Mouse (Mus musculus): Measurements from ENCODE around the gene Rab43. TPM values are rescaled to one million over a fixed set of nuclear protein-coding genes. Genes with fewer than 3 reads are reported as not detected.
A peak's percentile ranks its signal among the peaks of the same experiment; 100 is the strongest.

Rab43 gene
- total RNA-seq, 2 experiments from 2014 or later: 30.4 to 46.1 TPM

DNA sequence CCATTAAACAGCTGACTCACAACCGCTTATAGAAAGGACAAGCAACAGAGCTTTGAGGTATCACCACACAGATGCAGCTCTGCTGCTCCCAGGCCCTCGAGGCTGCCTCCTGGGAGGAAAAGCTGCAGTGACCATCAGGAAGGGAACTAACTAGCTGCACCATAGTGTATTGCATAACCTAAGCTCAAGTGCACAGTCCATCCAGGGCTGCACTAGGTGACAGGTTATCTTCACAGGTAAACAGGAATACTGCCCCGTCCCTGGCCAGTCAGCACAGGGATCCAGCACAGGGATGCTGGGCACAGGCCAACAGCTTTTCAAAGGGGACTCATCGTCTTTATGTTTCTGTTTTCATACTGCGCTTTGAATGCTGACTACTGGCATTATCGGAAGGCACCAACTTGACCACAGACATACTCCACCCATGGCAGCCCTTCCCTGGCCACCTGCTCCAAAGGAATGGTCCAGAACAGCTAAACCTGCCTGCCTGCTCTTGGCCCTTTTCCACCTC lies 2.3 kb downstream of the Rab43 start:
- DNase-seq: peak; percentile 18

DNA sequence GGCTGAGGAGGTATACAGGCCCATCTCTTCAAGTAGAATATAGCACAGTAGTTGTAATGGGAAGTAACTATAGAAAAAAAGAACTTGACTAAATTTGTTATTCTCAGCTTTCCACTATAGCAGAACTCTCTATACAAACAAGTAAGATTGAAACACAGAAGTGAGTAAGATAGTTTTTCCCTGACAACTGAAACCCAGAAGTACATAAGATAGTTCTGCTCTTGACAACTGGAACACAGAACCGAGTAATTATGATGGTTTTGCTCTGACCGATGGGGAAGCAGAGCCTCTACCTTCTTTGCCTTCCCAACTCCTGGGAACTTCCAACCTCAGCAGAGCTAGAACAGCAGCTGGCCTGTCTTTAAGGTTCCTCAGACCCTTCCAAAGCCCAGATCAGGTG lies 2.8 kb downstream of the Rab43 start:
- no peak for DNase-seq

DNA sequence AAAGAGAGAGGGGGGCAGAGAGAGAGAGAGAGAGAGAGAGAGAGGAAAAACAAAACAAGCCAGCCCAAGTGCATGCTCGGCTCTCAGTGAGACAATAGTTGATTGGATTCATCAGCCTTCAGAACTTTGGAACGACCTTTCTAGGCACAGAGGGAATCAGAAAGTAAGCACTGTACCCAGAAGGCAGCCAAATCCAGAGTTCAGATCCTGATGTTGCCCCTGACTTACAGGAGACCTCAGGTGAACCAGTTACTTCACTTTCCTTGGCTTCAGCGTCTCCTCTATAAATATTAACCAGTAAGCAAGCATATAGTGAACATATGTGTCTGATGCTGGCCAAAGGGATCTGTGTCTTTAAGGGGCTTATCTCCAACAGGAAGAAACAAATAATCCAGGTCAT lies 3.4 kb downstream of the Rab43 start:
- no peak for DNase-seq

DNA sequence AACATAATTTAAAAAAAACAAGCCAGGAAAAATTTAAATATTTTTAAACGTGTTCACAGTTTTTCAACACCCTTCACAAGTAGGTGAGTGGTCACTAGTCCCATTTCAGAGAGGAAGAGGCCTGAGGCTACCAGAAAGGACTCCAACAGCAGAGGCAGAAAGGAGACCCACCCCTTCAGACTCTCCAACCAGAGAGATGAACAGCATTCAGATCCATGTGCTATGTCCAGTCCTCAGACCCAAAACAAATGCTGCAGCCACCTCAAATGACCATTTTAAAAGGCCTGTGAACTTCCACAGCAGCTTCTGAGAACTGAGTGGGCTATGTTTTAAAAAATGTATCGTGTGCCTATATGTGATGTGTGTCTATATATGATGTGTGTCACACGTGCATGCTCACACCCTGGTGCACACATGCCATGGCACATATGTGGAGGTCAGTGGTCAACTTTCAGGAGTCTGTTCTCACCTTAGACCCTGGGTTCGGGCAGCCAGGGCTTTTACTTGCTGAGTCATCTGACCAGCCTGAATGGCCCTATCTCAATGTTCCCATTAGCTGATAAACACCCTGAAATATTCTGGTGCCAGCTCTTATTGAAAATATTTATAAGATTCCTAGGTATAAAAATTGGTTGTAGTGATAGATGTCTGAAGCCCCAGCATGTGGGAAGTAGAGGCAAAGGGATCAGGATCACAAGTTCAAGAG lies 4.1 kb downstream of the Rab43 start:
- DNase-seq: no peak

- DNase-seq: peak; percentile 28
Observed at GRCm38 (mm10) chr6:87806857-87807256, 5.1 kb downstream of the Rab43 start.

DNA sequence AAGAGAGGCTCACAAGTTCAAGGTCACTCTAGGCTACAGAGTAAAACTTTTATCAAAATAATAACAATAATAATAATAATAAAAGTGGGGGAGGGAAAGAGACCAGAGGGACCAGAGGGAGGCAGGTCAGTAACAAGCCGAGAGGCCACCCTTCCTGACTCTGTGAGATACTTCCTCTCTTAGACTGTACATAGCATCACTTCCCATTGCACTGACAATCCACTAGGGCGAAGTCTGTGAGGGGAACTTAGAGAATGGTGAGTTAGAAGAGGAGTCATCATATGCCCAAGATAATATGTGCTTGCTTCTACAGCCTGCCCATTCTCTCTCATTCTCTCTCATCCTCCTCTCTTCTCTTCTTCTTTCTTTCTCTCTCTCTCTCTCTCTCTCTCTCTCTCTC lies 5.9 kb downstream of the Rab43 start:
- no peak for DNase-seq

DNA sequence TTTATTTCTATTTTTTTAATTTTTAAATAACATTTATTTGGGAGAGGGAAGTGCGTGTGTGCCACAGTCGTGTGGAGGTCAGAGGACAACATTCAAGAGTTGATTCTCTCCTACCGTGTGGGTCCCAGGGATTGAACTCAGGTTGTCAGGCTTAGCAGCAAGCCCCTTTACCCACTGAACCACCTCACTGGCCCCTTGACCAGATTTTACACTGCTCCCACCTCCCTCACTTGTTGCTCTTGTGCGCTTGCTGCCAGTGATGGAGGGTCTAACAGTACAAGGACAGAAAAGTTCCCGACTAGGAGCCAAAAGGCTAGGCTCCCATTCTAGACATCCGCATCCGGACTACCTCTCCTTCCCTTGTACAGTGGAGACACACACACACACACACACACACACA lies 6.5 kb downstream of the Rab43 start:
- no peak for DNase-seq

DNA sequence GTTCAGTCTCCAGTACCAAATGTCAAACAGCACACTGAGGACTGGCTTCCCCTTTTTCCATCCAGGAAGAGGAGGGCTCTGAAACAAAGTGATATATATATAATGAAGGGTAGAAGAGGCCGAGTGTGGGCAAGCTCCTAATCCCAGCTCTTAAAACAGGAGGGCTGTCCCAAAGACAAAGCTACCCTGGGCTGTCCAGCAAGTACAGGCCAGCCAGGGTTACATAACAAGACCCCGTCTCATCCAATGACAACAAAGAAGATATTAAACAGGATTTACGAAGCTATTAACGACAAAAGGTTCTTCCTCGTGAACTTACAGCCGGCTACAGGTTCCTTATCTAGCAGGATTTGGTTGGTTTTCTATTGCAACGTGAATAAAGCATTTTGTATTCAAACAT lies 7.1 kb downstream of the Rab43 start:
- no peak for DNase-seq

DNA sequence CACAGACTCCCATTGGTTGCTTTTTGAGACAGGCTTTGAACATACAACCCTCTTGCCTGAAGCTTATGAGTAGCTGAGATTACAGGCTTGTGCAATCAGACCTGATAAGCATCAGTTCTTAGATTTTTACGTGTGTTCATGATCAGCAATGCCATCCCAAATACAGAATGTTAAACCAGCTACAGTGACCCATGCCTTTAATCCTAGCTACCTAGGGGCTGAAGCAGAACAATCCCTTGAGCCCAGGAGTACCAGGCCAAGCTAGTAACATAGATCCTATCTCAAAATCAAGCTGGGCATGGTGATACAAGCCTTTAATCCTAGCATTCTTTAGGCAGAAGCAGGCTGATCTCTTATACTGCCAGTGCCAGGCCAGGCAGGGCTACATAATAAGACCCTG lies 7.9 kb downstream of the Rab43 start:
- DNase-seq: no peak

- no peak for DNase-seq
Observed at GRCm38 (mm10) chr6:87802462-87802861, 9.5 kb downstream of the Rab43 start.

DNA sequence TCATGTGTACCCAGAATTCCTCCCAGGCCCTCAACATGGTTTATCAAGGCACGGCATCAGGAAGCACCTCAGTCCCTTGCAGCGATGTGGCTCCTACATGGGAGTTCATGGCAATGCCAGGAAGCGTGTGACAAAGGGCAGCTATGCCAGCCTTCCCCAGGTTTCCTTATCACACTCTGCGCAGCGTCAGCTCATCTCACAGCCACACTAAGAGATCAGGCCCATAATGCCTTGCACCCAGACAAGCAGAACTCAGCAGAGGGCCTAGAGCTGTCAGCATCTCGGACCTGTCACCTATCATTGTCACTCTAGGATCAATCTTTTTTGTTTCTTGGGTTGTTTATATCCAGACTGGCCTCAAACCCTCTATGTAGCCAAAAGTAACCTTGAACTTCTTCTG lies 12.4 kb downstream of the Rab43 start:
- no peak for DNase-seq

DNA sequence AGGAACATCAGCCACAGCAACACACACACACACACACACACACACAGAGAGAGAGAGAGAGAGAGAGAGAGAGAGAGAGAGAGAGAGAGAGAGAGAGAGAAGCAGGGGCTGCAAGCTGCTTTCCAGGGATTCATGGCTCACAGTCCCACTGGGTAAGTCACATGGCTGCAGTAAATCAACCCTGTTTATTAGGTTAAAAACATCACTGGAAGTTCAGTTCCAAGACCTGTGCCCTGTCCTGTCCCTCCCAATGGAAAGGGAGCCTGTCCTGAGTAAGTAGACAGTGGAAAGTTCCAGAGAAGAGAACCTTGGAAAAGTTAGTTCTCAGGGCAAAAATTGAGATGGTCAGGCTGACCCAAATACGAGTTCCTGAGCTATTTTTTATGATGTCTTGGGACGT lies 14.6 kb downstream of the Rab43 start:
- no peak for DNase-seq

GRCm38 (mm10) chr6:87796251-87796880 lies 15.6 kb downstream of the Rab43 start:
- DNase-seq: no peak

DNA sequence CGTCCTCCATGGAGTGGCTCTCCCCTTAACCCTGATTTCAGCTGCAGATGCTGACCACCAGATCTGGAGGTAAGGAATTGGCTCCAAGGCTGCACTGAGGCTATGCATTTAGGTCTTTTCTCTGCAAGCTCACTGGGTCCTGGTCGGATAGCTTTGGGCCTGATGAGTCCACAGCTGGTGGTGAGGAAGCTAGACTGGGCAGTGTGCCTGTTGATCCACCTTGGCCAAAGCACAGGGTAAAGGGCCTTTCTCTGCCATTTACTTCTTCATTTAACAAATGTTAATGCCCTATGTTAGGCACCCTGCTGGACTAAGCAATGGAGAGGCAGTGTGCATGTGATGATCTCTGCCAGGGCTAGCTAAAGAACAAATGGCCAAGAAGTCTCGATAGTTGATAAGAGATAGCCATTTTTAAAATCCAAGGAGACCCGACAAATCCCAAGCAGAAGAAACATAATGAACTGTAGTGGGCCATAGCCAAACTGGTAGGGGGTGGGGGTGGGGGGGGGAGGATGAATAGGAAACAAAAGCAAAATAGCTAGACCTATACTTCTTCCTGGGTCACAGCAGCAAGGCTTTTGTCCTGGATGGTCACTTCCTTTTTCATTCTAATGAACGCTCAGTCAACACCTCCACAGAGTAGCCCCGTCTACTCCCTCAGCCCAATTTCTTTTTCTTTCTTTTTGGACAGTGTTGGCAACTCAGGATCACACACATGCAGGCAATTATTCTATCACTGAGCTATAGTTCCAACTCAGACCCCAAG lies 16.4 kb downstream of the Rab43 start:
- no peak for DNase-seq

- DNase-seq: no peak
Observed at GRCm38 (mm10) chr6:87793821-87794510, 18.0 kb downstream of the Rab43 start.

GRCm38 (mm10) chr6:87791826-87792225 lies 20.1 kb downstream of the Rab43 start:
- DNase-seq: no peak

DNA sequence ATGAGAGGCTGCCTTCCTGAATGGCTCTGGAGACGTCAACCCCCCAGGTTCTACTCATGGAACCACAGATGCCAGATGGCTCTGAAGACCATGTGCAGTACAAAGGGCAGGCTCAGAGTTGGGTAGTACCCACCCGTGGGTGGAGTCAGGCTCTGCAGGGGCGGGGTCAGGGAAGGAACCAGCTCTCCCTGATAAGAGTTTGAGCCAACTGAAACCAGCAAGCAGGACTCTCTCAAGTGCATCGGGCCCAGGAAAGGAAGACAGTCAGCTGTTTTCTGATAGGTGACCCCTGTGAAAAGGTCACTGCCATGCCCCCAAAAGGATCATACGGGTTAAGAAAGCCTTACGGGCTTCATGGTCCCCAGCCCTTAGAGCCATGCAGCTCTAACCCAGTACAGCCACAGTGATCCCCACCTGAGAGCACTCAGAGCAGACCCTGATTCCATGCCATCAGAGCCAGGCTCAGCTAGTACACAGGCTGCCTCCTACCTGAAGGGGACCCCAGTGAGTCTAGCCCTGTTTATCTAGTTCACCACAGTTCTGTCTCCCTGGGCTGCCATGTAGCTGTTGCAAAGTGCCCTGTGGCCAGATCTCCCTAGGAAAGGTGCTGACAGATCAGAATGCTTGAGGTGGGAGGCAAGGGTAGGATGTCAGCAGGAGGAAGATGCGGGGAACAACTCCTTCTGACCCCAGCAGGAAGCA lies 21.0 kb downstream of the Rab43 start:
- no peak for DNase-seq

DNA sequence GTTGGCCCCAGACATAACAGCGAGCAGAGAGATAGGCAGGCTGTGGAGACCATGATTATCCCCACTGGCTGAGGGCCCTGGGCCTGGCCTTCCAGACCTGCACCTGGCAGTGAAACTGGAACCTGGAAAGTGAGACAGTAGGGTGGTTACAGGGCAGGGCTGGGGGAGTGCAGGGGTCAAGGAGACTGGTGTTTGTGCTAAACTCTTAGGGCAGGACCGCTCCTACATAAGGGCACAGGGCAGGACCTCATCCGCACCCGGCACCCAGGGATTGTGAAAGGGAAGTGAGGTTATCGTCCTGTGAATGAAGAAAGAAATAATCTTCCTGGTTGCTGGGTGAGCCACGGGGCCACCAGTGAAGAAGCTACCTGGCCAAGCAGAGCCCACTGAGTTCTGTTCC lies 22.2 kb downstream of the Rab43 start:
- no peak for DNase-seq

DNA sequence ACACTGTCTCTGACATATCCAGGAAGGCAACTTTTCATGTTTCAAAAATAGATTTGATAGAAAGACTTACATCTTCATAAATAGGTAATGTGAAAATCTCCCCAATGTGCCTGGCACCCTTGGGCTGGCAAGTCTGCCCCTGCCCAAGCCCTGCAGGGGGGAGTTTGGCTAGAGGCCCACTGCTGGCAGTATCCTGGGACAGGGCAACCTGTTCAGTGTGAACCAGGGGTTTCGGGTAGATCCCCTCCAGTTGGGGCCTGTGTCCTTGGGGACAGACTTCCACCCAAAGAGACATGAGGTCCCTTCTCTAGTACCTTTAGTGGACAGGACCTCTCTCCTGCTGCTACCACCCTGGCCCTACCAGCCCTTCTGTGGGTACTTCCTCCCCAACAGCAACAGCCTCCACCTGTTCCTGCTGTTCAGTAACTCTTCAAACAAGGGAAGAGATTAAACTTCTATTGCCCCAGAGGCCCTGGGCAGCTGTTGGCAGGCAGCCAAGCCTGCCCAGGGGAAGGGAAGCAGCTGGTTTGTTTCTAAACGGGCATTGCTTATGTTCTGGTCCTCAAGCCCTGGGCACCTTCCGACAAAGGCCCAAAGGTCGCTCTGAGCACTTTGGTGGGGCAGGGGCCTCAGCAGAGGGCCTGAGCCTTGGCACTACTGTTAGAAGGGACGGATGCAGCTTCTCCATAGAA lies 22.9 kb downstream of the Rab43 start:
- peak; percentile 73 for DNase-seq

DNA sequence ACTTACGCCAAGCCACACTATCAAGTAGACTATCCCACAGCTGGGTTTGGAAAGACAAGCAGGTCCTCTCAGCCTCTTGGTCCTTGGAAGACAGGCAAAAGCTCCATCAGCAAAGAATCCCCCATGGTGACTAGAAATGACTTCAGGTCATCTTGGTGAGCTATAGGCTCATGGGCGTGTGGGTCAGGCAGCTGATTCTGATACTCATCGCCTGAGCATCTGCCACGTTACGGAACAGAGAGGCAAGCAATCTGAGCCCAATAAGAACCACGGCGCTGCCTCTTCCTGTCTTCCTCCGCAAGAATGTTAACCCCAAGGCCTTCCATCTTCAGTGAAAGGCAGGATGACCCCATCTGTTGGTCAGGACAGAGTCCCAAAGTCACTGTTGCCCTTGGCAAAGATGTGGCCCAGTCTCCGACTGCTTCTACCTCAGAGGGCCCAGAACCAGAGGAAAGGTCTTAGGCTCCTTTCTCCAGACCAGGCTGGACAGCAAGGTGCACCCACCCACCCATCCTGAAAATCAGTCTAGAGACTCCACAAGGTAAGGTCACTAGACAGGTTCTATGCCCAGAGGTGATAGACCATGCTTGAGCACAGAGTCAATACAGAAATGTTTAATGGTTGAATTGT lies 23.6 kb downstream of the Rab43 start:
- DNase-seq: no peak

Data from adrenal gland, postnatal 10 days (tissue).